Mouse (Mus musculus): ENCODE measurements at regions not wholly inside any gene's neighbourhood (a gene's known extent, or its start where the extent isn't known, plus 50 kb on each side); places are given as distances from the start of the nearest gene placed in this dataset.

- no peaks in the 10 kb centered on the region for H3K4me1 ChIP-seq (ENCODE audit: control insufficient read depth)
- peaks cover 24% of the 10 kb centered on the region for H3K27me3 ChIP-seq (ENCODE audit: control insufficient read depth)
- H3K36me3 ChIP-seq (ENCODE audit: control insufficient read depth), result no peaks in the 10 kb centered on the region
- TF ChIP-seq TAL1 (IDR thresholded peaks at IDR 0.05; ENCODE audit: low read length), result no peak
- TF ChIP-seq GATA1 (IDR thresholded peaks at IDR 0.05; ENCODE audit: low read length), result no peak
- H3K9me3 ChIP-seq (ENCODE audit: control insufficient read depth, low read length), result no peaks in the 10 kb centered on the region
- H3K4me3 ChIP-seq (replicated peaks), result no peak overlapping the region
These were observed 92.1 kb downstream of the Foxi3 start for GRCm38 (mm10) chr6:71048199-71049094.

- Histone ChIP-seq H3K27me3 (ENCODE audit: control insufficient read depth) (peaks cover 24% of the 10 kb centered on the region), H3K9me3 (ENCODE audit: control insufficient read depth, low read length) (no peaks in the 10 kb centered on the region), H3K36me3 (ENCODE audit: control insufficient read depth) (no peaks in the 10 kb centered on the region), H3K4me1 (ENCODE audit: control insufficient read depth) (no peaks in the 10 kb centered on the region), H3K4me3 (replicated peaks) (no peak overlapping the region)
- TF ChIP-seq GATA1 (IDR thresholded peaks at IDR 0.05; ENCODE audit: low read length), result no peak
- TF ChIP-seq TAL1 (IDR thresholded peaks at IDR 0.05; ENCODE audit: low read length), result no peak
These were observed 93.9 kb downstream of the Foxi3 start for GRCm38 (mm10) chr6:71050248-71050647.

- H3K27me3 ChIP-seq (ENCODE audit: control insufficient read depth), result peaks cover 24% of the 10 kb centered on the region
- H3K9me3 ChIP-seq (ENCODE audit: control insufficient read depth, low read length), result no peaks in the 10 kb centered on the region
- H3K4me3 ChIP-seq (replicated peaks), result no peak overlapping the region
- TF ChIP-seq TAL1 (IDR thresholded peaks at IDR 0.05; ENCODE audit: low read length), result no peak
- no peak for TF ChIP-seq GATA1 (IDR thresholded peaks at IDR 0.05; ENCODE audit: low read length)
- no peaks in the 10 kb centered on the region for H3K4me1 ChIP-seq (ENCODE audit: control insufficient read depth)
- H3K36me3 ChIP-seq (ENCODE audit: control insufficient read depth), result no peaks in the 10 kb centered on the region
These were observed 93.5 kb downstream of the Thnsl2 start for GRCm38 (mm10) chr6:71050754-71051213.

GRCm38 (mm10) chr6:71057209-71057858 is 86.9 kb downstream of the Thnsl2 start:
- Histone ChIP-seq H3K4me3 (replicated peaks) (no peak overlapping the region), H3K27me3 (ENCODE audit: control insufficient read depth) (no peaks in the 10 kb centered on the region), H3K36me3 (ENCODE audit: control insufficient read depth) (no peaks in the 10 kb centered on the region), H3K4me1 (ENCODE audit: control insufficient read depth) (no peaks in the 10 kb centered on the region), H3K9me3 (ENCODE audit: control insufficient read depth, low read length) (0 out of 2 replicates have a peak, but pooled peaks cover 3% of the 10 kb centered on the region)
- no peak for TF ChIP-seq GATA1 (IDR thresholded peaks at IDR 0.05; ENCODE audit: low read length)
- no peak for TF ChIP-seq TAL1 (IDR thresholded peaks at IDR 0.05; ENCODE audit: low read length)

GRCm38 (mm10) chr6:71060116-71060515 is 84.1 kb downstream of the Thnsl2 start:
- TF ChIP-seq GATA1 (IDR thresholded peaks at IDR 0.05; ENCODE audit: low read length) (no peak), TAL1 (IDR thresholded peaks at IDR 0.05; ENCODE audit: low read length) (no peak)
- Histone ChIP-seq H3K36me3 (ENCODE audit: control insufficient read depth) (no peaks in the 10 kb centered on the region), H3K27me3 (ENCODE audit: control insufficient read depth) (no peaks in the 10 kb centered on the region), H3K4me1 (ENCODE audit: control insufficient read depth) (no peaks in the 10 kb centered on the region), H3K4me3 (replicated peaks) (no peak overlapping the region), H3K9me3 (ENCODE audit: control insufficient read depth, low read length) (0 out of 2 replicates have a peak, but pooled peaks cover 3% of the 10 kb centered on the region)

GRCm38 (mm10) chr6:71062980-71063379 is 81.3 kb downstream of the Thnsl2 start:
- TF ChIP-seq TAL1 (IDR thresholded peaks at IDR 0.05; ENCODE audit: low read length) (no peak), GATA1 (IDR thresholded peaks at IDR 0.05; ENCODE audit: low read length) (no peak)
- H3K4me1 ChIP-seq (ENCODE audit: control insufficient read depth), result no peaks in the 10 kb centered on the region
- no peak overlapping the region for H3K4me3 ChIP-seq (replicated peaks)
- no peaks in the 10 kb centered on the region for H3K36me3 ChIP-seq (ENCODE audit: control insufficient read depth)
- H3K27me3 ChIP-seq (ENCODE audit: control insufficient read depth), result no peaks in the 10 kb centered on the region
- H3K9me3 ChIP-seq (ENCODE audit: control insufficient read depth, low read length), result 0 out of 2 replicates have a peak, but pooled peaks cover 3% of the 10 kb centered on the region

GRCm38 (mm10) chr6:71065428-71065827 is 78.8 kb downstream of the Thnsl2 start:
- H3K27me3 ChIP-seq (ENCODE audit: control insufficient read depth), result no peaks in the 10 kb centered on the region
- no peaks in the 10 kb centered on the region for H3K4me1 ChIP-seq (ENCODE audit: control insufficient read depth)
- H3K9me3 ChIP-seq (ENCODE audit: control insufficient read depth, low read length), result 0 out of 2 replicates have a peak, but pooled peaks cover 3% of the 10 kb centered on the region
- H3K4me3 ChIP-seq (replicated peaks), result no peak overlapping the region
- TF ChIP-seq TAL1 (IDR thresholded peaks at IDR 0.05; ENCODE audit: low read length) (no peak), GATA1 (IDR thresholded peaks at IDR 0.05; ENCODE audit: low read length) (peak; percentile 93)
- no peaks in the 10 kb centered on the region for H3K36me3 ChIP-seq (ENCODE audit: control insufficient read depth)

GRCm38 (mm10) chr6:71069229-71069628 is 75.0 kb downstream of the Thnsl2 start:
- H3K36me3 ChIP-seq (ENCODE audit: control insufficient read depth), result no peaks in the 10 kb centered on the region
- H3K27me3 ChIP-seq (ENCODE audit: control insufficient read depth), result no peaks in the 10 kb centered on the region
- H3K4me3 ChIP-seq (replicated peaks), result no peak overlapping the region
- TF ChIP-seq GATA1 (IDR thresholded peaks at IDR 0.05; ENCODE audit: low read length) (no peak), TAL1 (IDR thresholded peaks at IDR 0.05; ENCODE audit: low read length) (no peak)
- H3K9me3 ChIP-seq (ENCODE audit: control insufficient read depth, low read length), result no peaks in the 10 kb centered on the region
- no peaks in the 10 kb centered on the region for H3K4me1 ChIP-seq (ENCODE audit: control insufficient read depth)

GRCm38 (mm10) chr6:71074789-71075191 is 69.4 kb downstream of the Thnsl2 start:
- no peaks in the 10 kb centered on the region for H3K36me3 ChIP-seq (ENCODE audit: control insufficient read depth)
- H3K9me3 ChIP-seq (ENCODE audit: control insufficient read depth, low read length), result no peaks in the 10 kb centered on the region
- no peaks in the 10 kb centered on the region for H3K4me1 ChIP-seq (ENCODE audit: control insufficient read depth)
- H3K4me3 ChIP-seq (replicated peaks), result no peak overlapping the region
- TF ChIP-seq TAL1 (IDR thresholded peaks at IDR 0.05; ENCODE audit: low read length) (no peak), GATA1 (IDR thresholded peaks at IDR 0.05; ENCODE audit: low read length) (no peak)
- no peaks in the 10 kb centered on the region for H3K27me3 ChIP-seq (ENCODE audit: control insufficient read depth)

Data from erythroblast, embryonic 14.5 days (primary cell).